Mouse (Mus musculus) small intestine, adult 2 months (tissue): ENCODE results near the gene Celsr2.

Source experiments
- CTCF ChIP-seq: fragments of 200-500 bp; IDR thresholded peaks from 2 replicates; pipeline ENCODE4 v1.5.1; 2012; ENCODE audit warnings: low read depth, mild to moderate bottlenecking, control low read depth, inconsistent platforms, low read length, moderate library complexity, mixed read lengths; ENCODE audit not compliant: insufficient replicate concordance, insufficient read length; ENCODE audit errors: extremely low read depth
- POLR2A ChIP-seq: fragments of 200-500 bp; IDR thresholded peaks from 2 replicates; pipeline ENCODE4 v1.6.1; 2012; ENCODE audit warnings: low read depth, mild to moderate bottlenecking, control low read depth, inconsistent platforms, low read length, moderate library complexity

GRCm38 (mm10) chr3:108424944-108425623, 9.7 kb upstream of the Celsr2 start:
- TF ChIP-seq POLR2A (no peak), CTCF (no peak)
